Mouse (Mus musculus): ENCODE data around the gene Usp12.

Usp12 gene

DNA sequence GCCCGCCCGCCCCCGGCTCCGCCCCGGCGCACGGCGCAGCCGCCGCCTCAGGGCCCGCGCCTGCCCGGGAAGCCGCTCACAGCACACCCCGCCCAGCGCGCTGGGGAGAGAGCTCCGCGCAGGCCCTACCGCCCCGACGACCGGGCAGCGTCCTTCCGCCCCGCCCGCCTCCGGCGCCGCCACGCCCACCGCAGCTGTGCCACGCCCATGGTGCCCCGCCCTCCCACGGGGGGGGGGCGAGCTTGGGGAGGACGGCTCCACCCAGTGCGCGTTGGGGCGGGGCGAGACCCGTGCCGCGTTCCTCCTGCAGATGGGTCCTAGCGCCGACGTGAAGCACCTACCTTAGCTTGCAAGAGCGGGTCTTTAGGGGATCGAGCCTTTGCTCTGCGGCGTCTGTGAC is at the start of gene Usp12:
Usp12 (minus strand) TSS at position 154 of the 400 bp plus-strand sequence.
- in situ Hi-C loops (cut with MboI), result no loop called here

DNA sequence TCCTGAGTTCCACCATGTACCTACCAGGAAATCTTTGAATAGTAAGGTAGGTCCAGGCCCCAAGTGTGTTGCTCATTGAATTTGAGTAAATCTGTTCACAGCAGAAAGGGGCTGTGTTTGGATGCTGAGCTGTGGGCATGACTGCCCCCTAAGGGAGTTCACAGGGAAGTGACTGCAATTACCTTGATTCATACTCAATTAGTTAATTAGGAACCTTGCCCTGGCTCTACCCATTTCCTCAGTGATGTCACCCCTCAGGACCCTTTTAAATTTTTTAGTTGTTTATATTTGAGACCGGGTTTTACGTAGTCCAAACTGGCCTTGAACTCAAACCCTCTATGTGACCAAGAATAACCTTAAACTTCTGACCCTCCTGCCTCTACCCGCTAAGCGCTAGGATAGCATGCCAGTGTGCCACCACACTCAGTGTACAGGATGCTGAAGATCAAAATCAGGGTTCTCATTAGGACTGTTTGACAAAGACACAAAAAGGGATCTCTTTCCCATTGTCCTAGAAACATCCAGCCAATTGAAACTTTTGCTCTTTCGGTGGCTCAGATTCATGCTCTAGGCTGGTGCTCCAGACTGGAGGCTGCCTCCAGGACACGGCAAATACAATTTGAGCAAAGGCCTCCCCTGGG is 49.6 kb upstream of the Usp12 start:
- in situ Hi-C loops (cut with MboI), result no loop called here

DNA sequence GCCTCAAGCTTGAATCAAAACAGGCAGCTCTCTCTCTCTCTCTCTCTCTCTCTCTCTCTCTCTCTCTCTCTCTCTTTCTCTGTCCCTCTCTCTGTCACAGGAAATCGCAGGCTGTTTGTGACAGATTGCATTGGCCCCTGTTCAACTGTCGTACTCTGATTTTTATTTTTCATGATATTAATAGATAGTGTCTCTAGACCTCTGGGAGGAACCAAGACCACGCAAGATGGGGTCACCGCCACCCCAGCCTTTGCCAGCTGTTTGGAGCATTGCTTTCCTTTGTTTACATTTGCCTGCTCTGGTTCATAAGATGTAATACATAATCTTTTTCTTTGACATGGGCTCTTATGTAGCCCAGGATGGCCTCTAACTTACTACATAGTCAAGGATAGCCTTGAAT is 47.2 kb upstream of the Usp12 start:
- in situ Hi-C loops (cut with MboI), result no loop called here

DNA sequence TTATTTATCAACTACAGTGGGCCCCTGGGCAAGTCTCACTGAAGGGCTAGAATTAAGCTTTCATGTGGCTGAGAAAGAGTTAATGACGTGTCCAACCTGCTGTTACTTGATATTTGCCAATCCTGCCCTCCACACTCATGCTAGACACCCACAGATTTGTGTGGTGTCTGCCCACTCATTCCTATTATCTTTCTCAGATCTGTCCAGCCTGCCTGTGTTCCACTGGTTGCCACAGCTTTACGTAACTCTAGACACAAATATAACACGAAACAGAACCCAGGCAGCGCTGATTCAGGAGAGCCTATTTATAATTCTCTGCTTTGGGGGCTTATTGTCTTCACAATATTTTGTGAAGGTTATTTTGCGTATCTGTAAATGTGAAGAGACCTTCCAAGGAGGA is 46.5 kb upstream of the Usp12 start:
- in situ Hi-C loops (cut with MboI), result no loop called here

DNA sequence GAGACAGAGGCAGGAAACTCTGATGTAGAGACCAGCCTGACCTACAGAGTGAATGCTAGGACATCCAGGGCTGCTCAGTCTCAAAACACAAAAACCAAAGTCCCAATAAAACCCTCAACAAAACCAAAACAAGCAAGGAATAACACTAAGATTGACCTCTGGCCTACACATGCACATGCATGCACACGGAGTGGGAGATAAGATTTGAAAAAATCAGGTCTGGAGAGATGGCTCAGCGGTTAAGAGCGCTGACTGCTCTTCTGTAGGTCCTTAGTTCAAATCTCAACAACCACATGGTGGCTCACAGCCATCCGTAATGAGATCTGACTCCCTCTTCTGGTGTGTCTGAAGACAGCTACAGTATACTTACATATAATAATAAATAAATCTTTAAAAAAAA is 45.6 kb upstream of the Usp12 start:
- in situ Hi-C loops (cut with MboI), result no loop called here

DNA sequence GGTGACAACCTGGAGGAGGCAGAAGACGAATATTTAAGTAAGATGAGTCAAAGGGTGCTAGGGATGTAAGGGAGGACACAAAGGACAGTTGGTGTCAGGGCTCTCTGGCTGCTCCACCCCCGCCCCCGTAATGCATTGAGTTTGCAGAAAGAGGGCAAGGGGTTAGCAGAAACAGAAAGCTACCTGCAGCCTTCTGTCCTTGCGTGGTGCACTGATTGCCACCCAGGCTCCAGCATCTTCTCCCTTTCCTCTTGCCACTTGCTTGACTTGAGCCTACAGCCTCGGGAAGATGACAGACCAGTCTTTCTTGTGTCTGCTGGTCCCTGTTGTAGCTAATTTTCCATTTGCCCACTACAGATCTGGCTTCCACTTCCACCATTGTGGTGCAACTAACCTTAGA is 45.0 kb upstream of the Usp12 start:
- in situ Hi-C loops (cut with MboI), result no loop called here

DNA sequence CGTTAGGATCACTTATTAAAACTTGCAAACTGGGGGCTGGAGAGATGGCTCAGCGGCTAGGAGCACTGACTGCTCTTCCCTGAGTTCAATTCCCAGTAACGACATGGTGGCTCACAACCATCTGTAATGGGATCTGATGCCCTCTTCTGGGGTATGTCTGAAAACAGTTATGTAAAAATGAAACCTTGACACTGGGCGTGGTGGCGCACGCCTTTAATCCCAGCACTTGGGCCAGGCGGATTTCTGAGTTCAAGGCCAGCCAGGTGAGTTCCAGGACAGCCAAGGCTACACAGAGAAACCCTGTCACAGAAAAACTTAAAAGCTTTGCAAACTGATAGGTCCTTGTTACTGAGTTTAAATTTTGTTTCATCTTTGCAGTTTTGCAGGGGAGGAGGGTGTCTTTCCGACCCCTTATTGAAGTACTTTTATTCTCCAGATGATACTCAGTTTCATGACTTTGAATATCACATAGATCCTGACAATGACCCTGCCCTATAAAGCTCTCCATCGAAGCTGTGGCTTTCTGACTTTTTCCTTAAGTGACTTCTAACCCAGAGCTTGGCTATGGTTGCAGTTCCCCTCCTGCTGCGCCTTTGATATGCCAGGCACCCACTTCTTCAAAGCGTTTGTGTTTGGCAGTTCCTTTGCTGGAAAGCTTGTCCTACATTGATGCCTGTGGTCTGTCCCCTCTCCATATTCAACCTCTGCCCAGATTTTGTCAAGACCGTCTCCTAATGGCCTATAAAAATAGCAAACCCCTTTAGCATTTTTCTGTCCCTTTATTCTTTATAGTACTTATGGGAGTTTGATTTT is 44.2 kb upstream of the Usp12 start:
- in situ Hi-C loops (cut with MboI), result no loop called here

DNA sequence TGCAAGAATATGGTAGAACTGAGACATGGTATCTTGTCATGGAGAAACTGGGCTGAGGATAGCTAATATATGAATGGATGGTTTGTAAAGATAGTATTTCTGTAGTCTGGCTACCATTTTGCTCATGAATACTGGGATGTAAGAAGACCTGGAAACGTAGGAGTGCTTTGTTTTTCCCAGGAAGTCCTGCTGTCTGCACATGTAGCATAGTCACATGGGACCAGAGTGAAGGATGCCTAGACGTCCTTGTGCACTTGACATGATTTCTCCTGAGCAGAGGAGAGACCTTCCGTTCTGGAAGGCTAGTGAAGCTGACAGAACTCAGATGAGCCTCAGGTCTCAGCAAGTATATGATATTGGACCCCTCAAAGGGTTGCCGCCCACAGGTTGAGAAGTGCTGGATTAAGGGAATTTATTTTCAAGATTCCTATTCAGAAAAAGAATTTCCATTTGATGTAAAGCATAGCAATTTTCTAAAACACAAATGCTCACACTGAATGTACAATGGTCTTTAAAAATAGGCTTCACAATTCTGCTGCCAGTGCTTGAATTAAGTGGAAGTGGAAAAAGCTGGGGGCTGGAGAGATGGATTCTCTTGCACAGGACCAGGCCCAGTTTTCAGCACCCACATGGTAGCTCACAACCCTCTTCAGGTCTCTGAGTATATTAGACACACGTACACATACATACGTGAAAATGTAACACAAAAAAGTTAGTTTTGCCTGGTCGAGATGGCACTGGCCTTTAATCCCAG is 43.3 kb upstream of the Usp12 start:
- in situ Hi-C loops (cut with MboI), result no loop called here

DNA sequence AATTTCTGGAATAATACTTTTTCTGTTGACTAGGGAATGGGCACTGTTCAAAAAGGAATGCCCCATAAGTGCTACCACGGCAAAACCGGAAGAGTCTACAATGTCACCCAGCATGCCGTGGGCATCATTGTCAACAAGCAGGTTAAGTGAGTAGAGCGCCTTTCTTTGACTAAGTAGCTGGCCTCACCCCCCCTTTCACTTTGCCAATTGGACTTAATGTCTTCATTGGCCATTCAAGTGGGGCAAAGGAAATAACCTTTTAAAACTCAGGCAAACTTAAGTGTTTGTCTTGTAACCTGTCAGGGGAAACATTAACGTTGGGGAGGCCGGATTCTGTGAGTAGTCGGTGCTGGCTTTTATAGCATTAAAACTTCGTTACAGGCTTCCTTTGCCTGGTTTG is 40.2 kb upstream of the Usp12 start:
- in situ Hi-C loops (cut with MboI), result no loop called here

DNA sequence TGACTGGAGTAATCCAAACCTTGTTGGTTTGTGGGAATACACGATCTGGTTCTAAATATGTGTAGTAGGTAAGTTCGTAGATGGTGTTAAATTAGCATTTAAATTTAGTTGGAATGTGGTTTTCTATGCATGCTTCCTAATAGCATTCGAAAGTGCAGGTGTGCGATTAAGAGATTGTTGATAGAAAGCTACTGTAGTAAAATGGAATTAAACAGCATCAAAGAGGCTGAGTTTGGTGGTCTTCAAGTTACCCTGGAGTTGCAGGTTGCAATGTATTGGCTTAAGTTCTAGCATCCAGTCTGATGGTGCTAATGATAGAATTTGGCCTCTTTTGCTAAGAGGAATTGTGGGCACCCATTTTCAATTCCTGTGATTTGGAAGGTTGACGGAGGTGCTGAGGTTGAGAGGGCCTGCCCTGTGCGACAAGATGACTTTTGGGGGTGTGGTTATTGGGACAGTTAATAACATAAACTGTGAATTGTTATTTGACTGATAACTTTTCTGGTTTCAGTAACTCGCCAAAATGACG is 38.9 kb upstream of the Usp12 start:
- in situ Hi-C loops (cut with MboI), result no loop called here

DNA sequence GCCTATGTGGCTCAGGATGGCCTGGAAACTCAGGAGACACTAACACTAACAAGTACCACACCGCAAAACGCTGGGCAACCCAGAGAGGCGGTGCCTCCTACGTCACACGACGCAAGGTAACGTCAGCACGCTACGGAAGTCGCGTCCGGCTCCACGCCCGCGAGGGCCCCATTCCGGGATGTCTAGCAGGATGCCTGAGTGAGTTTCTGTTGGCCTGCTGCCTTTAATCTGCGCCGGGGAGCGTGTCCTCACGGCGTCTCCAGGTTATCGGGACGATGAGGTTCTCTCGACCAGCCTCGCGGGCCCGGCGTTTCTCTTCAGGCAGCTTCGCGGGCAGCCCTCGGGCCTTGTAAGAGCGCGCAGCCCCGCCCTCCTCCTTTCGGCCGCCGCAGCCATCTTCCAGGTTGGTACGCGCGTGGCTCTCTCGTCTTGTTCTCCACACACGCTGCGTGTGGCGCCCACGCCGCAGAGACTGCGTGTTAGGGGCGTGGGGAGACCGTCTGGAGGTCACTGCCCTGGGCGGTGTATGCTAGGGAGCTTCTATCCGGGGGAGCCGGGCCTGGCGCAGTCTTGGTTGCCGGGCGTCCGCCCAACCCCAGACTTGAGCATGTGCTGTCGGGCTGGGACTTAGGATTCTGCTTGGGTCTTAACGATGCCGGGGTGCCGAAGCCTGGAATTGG is 38.1 kb upstream of the Usp12 start, which contains the start of gene Rpl21:
Rpl21 (plus strand) TSS at position 122 of the 680 bp plus-strand sequence.
- in situ Hi-C loops (cut with MboI), result no loop called here

DNA sequence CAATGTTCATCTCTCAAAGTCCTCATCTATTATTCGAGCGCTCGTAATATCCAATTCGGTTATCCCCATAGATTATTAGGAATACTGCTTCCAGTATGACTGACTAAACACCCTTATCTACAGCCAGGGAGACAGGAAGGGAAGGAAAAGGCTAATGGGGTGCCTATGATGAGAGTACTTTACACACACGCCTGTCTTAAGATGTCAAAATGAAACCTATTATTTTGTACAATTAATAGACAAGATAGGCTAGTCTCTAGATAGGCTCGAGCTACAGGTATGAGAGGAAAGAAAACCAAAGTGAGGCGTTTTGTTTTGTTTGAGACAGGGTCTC is 37.6 kb upstream of the Usp12 start:
- in situ Hi-C loops (cut with MboI), result no loop called here

DNA sequence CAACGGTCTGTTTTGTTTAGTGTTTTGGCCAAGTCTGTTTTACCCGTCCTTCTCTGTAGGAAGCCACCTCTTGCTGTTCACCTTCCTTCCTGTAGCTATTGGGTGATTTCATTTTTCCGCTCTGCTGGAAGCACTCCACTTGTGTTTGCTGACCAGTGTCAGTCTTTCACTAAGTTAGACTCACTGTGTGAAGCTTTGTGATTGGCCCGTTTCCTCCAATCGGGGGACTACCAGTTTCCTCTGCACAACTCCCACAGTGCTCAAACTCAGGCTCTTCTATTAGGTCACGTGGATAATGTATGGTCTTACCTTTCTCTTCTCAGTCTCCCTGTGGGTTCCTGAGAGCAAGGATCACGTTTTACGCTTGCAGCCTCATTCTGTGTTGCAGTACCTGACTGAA is 34.7 kb upstream of the Usp12 start:
- in situ Hi-C loops (cut with MboI), result no loop called here

DNA sequence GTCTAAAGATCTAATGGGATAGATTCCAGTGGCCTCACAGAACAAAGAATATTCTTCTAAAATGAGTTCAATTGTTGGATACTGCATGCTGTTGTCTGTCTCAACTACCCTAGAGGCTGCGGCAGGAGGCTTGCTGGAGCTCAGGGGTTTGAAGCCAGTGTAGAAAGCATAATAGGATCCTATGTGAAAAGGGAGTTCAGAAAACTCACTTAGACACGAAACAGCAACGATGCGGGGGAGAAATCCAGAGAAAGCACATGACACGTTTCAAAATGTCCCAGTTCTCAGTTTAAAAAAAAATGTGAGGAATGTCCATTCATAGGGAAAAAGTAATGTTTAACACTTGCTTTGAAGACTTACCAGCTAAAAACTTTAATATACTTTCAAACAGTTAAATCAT is 28.2 kb upstream of the Usp12 start:
- in situ Hi-C loops (cut with MboI), result no loop called here

DNA sequence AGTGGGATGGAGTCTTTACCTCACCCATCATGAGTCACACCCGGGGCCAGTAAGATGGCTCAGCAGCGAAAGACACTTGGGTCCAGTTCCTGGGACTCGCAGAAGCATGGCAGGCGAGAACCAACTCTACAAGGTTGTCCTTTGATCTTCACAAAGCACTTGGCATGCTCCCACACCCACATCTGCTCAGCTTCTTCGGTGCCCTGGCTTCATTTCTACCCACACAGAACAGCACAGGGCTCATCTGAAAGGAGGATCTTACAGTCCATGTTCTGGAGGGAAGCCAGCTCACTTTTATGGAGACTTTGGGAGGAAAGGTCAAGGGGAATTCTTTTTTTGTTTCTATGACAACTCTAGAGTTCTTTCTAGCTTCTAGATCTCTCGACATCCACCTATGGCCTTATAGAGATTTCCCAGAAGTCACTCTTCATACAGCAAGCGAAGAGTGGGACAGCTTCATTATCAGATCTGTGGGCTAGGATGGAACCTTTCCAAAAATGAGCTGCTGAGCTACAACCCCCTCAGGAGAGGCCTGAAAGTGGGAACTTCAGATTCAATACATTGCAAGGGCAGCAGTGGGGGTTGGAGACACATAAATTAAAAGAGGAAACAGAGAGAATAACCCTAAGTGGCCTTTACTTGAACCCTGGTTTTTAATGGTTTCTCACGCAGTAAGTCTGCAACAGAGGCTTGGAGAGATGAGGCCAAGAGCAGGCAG is 24.3 kb upstream of the Usp12 start:
- in situ Hi-C loops (cut with MboI), result no loop called here

DNA sequence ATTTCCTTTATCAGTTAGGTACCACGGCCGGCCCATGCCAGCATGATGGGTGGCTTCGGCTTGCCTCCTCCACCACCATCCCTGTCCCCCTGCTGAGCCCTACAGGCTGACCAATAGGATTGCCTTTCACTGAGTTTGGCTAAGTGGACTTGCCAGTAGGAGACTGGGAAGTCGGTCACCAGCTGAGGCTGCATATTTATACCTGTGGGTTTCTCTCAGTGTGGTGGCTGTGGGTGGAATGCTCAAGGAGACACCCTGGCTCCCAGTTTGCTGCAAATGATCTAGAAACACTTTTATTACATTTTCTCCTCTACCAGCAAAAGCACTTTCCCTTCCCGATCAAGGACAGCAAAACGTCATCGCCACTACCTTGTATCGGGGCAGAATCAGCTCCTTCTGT is 22.8 kb upstream of the Usp12 start:
- in situ Hi-C loops (cut with MboI), result no loop called here

DNA sequence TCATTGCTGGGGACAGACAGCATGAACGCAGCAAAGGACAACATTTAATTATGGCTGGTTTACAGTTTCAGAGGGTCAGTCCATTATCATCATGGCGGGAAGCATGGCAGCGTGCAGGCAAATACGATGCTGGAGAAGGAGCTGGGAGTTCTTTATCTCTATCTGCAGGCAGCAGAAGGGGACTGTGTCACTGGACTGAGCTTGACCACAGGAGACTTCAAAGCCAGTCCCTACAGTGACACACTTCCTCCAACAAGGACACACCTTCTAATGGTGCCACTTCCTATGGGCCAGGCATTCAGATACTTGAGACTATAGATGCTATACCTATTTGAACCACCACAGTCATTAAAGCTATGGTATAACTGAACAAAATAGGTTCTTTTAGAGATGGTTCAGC is 20.6 kb upstream of the Usp12 start:
- in situ Hi-C loops (cut with MboI), result no loop called here

DNA sequence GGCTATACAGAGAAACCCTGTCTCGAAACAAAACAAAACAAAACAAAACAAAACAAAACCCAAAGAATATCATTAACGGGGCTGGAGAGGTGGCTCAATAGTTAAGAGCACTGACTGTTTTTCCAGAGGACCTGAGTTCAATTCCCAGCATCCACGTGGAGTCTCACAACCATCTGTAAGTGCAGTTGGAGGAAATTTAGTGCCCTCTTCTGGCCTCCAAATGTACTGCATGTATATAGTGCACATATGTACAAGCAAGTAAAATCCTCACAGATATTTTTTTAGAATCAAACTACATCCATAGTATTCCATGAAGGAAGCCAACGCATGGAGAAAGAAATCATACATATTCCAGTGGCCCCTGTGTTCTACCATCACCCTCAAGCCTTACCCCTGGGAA is 18.6 kb upstream of the Usp12 start:
- in situ Hi-C loops (cut with MboI), result no loop called here

DNA sequence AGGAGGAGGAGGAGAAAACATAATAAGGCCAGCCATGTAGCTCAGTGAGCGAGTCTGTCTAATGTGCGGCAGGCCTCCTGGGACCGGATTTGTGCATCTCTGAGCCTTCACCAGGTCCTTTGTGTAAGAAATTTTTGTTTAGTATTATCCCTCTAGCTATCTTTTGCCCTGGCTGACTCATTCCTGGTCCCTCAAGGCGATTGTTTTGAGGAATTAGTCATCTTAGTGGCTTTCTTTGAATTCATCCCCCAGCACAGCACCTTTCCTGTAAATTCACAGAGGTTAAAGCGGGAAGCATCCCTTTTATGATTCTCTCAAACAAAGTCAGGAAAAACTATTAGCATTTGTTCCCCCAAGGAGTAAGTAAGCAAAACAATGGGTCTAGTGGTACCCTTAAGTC is 18.1 kb upstream of the Usp12 start:
- in situ Hi-C loops (cut with MboI), result no loop called here

DNA sequence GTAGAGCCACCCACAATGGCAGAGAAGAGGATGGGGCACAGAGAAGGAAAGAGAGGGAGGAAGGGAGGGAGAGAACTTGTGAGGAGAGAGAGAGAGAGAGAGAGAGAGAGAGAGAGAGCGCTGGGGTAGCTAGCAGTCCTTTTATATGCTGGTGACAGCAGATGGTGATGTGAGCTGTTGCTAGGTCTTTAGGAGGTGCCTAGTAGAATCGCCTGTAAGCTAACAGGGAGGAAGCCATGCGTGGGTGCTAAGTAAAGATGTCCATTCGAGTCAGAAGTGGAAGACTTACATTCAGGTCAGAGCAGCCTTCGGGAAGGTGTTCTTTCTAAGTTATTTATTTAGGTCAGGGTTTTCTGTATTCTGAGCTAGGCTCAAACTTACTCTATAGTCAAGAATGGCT is 15.1 kb upstream of the Usp12 start:
- in situ Hi-C loops (cut with MboI), result no loop called here

DNA sequence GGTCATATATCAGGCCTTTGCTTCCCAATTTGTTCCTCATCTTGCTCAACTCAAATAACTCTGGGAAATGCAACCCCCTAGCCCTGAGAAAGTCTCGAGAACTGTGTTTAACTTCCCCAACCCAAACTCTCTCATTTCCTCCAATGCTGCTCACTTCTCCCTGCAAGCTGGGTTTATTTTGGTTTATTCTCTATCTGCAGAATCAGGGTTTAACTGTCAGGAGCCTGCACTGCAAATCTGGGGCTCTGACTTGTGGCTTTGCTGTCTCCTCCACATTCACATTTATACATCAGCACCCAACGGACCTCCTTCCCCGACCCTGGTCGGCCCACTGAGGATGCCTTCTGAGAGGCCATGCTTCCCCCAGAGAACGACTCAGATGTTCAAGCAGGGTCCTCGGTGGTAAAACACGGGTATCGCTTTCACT is 11.2 kb upstream of the Usp12 start:
- in situ Hi-C loops (cut with MboI), result no loop called here

DNA sequence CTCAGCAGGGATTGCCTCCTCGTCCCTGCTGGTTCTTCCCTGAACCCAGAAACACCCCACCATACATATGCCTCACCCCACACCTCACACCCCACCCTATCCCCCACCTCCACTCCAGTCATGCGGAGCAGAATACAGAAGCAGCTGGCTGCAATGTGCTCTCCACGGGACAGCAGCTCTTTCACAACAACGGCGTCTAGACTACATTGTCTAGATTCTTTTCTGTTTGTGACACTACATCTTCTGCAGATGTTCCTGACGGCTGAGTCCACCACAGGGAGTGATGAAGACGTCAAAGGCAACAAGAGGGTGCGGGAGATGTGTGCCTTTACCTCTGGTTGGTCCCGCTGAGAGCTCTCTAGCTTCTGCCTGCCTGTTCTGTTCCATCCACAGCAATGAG is 3.2 kb upstream of the Usp12 start:
- in situ Hi-C loops (cut with MboI), result no loop called here
